Mouse (Mus musculus) midbrain, postnatal 0 days (tissue): ENCODE results near the gene Poldip3. TPM values are rescaled to one million over a fixed set of nuclear protein-coding genes. Genes with fewer than 3 reads are reported as not detected.

ENCODE experiments used
- ATAC-seq: fragments of 200-750 bp; cut with Nextera tagmentation; 2 replicates; pipeline ENCODE4 v1.8.0; 2017; ENCODE audit warnings: moderate number of reproducible peaks, mild to moderate bottlenecking, moderate TSS enrichment, moderate library complexity; ENCODE audit not compliant: low FRiP score
- DNase-seq: peaks from one replicate; pipeline ENCODE4 v3.0.0-alpha.2; 2015; ENCODE audit warnings: low spot score
- H3K27ac ChIP-seq: fragments of 300-500 bp; sonication (generic); 2 replicates; pipeline ENCODE4 v1.5.1; 2014; ENCODE audit warnings: low read depth, mild to moderate bottlenecking, low read length, mixed read lengths
- H3K27me3 ChIP-seq: fragments of 300-500 bp; sonication (generic); 2 replicates; pipeline ENCODE4 v1.6.1; 2014; ENCODE audit warnings: low read length, control low read depth, mixed read lengths; ENCODE audit not compliant: insufficient read depth
- H3K36me3 ChIP-seq: fragments of 300-500 bp; sonication (generic); 2 replicates; pipeline ENCODE4 v1.6.1; 2014; ENCODE audit warnings: low read length, control low read depth, mixed read lengths; ENCODE audit not compliant: insufficient read depth
- H3K4me1 ChIP-seq: fragments of 300-500 bp; sonication (generic); 2 replicates; pipeline ENCODE4 v1.6.1; 2014; ENCODE audit warnings: mild to moderate bottlenecking, control low read depth, antibody characterized with exemption, low read length, mixed read lengths; ENCODE audit not compliant: insufficient read depth
- H3K4me2 ChIP-seq: fragments of 300-500 bp; sonication (generic); 2 replicates; pipeline ENCODE4 v1.6.1; 2014; ENCODE audit warnings: low read depth, mild to moderate bottlenecking, low read length, mixed read lengths; ENCODE audit not compliant: poor library complexity, severe bottlenecking
- H3K4me3 ChIP-seq: fragments of 300-500 bp; sonication (generic); 2 replicates; pipeline ENCODE4 v1.5.1; 2014; ENCODE audit warnings: low read depth, mild to moderate bottlenecking, low read length, moderate library complexity
- H3K9ac ChIP-seq: fragments of 300-500 bp; sonication (generic); replicated peaks from 2 replicates; pipeline ENCODE4 v1.6.1; 2014; ENCODE audit warnings: mild to moderate bottlenecking, low read length, moderate library complexity, mixed read lengths; ENCODE audit not compliant: poor library complexity, severe bottlenecking
- H3K9me3 ChIP-seq: fragments of 300-500 bp; sonication (generic); 2 replicates; pipeline ENCODE4 v1.6.1; 2016; ENCODE audit warnings: low read length, control low read depth
- CTCF ChIP-seq: IDR thresholded peaks from 2 replicates; pipeline ENCODE4 v1.5.1; 2016; ENCODE audit warnings: antibody characterized with exemption, mild to moderate bottlenecking
- WGBS: fragments of 180-500 bp; shearing (Covaris S2); extraction: QIAGEN DNeasy Blood & Tissue Kit; methylation state at CpG from one replicate; pipeline ENCODE4 v1.1.7; 2014; 5-methylcytosine and 5-hydroxymethylcytosine counted together
- polyA plus RNA-seq: library from polyadenylated mRNA; unstranded; fragments of >200 nt; fragmentation: Nextera tagmentation; extraction: Ambion mirVana; gene quantifications from 2 replicates; pipeline ENCODE4 v1.2.1, GENCODE M21; 2015
- total RNA-seq: library from RNA; depleted of rRNA; stranded (reverse); fragments of >200 nt; gene quantifications from 2 replicates; pipeline ENCODE4 v1.2.3, GENCODE M21; 2014

Poldip3 gene
- total and polyA plus RNA-seq, 2 experiments from 2014 or later = 93.3 to 110 TPM

GRCm38 (mm10) chr15:83155672-83156419, 6.7 kb upstream of the Poldip3 start:
- no peak for DNase-seq
- Histone ChIP-seq H3K27me3 (no peaks in the 10 kb centered on the region), H3K9ac (0 out of 2 replicates have a peak overlapping the region, but pooled peaks have one; percentile 19), H3K4me3 (no peak overlapping the region), H3K4me1 (no peaks in the 10 kb centered on the region), H3K36me3 (peaks cover 55% of the 10 kb centered on the region), H3K27ac (no peak overlapping the region), H3K4me2 (no peak overlapping the region), H3K9me3 (no peaks in the 10 kb centered on the region)
- ATAC-seq = no peak
- no peak for TF ChIP-seq CTCF
- 83% methylated on average over 6 of the region's 6 CpGs for WGBS

GRCm38 (mm10) chr15:83154309-83154708, 5.1 kb upstream of the Poldip3 start:
- DNase-seq (no peak), ATAC-seq (no peak)
- Histone ChIP-seq H3K4me3 (no peak overlapping the region), H3K27ac (no peak overlapping the region), H3K36me3 (peaks cover 43% of the 10 kb centered on the region), H3K9me3 (no peaks in the 10 kb centered on the region), H3K9ac (no peak overlapping the region), H3K4me2 (no peak overlapping the region), H3K4me1 (no peaks in the 10 kb centered on the region), H3K27me3 (no peaks in the 10 kb centered on the region)
- TF ChIP-seq CTCF = no peak
- WGBS = 93% methylated on average over 6 of the region's 7 CpGs

DNA sequence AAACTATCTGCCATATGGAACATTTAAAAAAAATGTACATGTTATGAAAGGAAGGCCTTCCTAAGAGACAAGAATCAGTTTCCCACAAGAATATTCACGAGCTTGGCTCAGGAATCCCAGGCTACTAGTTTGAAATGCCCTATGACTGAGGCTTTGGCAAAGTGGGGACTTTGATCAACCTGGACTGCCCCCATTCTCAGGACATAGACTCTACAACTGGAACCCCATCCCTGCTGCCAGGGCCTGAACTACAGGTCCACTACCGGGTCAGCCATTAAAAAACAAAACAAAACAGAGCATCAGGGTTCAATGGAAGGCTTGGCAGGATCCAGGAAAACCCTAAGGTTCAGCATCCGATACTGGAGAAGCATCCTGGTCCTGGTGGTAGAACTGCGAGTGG, 1.5 kb upstream of the Poldip3 start:
- no peak for TF ChIP-seq CTCF
- no peaks in the 10 kb centered on the region for H3K9me3 ChIP-seq
- 0 out of 2 replicates have a peak, but pooled peaks cover 4% of the 10 kb centered on the region for H3K4me1 ChIP-seq
- H3K27ac ChIP-seq = no peak overlapping the region
- no peaks in the 10 kb centered on the region for H3K27me3 ChIP-seq
- DNase-seq (no peak), ATAC-seq (no peak)
- WGBS = 89% methylated on average over 4 of the region's 4 CpGs
- peaks cover 22% of the 10 kb centered on the region for H3K36me3 ChIP-seq
- H3K4me3 ChIP-seq = no peak overlapping the region
- no peak overlapping the region for H3K9ac ChIP-seq
- H3K4me2 ChIP-seq = no peak overlapping the region

- ATAC-seq = no peak
- peak overlapping the region; percentile 99 for H3K27ac ChIP-seq
- H3K27me3 ChIP-seq = no peaks in the 10 kb centered on the region
- H3K4me3 ChIP-seq = peak overlapping the region; percentile 91
- no peak for TF ChIP-seq CTCF
- WGBS = 18% methylated on average over 3 of the region's 3 CpGs
- peak; percentile 36 for DNase-seq
- H3K4me2 ChIP-seq = peak overlapping the region; percentile 43
- 0 out of 2 replicates have a peak, but pooled peaks cover 4% of the 10 kb centered on the region for H3K4me1 ChIP-seq
- peaks cover 19% of the 10 kb centered on the region for H3K36me3 ChIP-seq
- H3K9ac ChIP-seq = peak overlapping the region; percentile 56
- H3K9me3 ChIP-seq = no peaks in the 10 kb centered on the region
These were observed 874 bp upstream of the Poldip3 start for GRCm38 (mm10) chr15:83150073-83150442.

DNA sequence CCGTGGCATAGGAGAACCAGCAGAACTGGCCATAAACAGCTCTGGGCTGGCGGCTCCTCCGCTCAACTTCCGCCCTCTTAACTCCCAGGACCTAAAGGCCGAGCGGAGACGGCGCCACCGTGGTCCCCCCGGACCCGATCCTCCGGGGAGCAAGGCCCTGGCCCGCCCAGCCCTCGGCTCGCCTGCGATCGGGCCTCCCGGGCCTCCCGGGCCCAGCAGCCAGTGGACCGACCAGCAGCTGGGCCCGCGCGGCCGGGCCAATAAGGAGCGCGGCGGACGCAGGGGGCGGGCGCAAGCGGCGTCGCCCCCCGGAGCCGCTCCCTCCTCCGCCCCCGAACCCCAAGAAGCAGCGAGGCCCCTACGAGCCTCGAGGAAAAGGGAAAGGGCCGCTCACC, 386 bp downstream of the Poldip3 start:
- Histone ChIP-seq H3K27me3 (no peaks in the 10 kb centered on the region), H3K4me3 (peak overlapping the region; percentile 91), H3K27ac (peak overlapping the region; percentile 99), H3K9me3 (no peaks in the 10 kb centered on the region), H3K4me2 (peak overlapping the region; percentile 80), H3K36me3 (peaks cover 14% of the 10 kb centered on the region), H3K4me1 (0 out of 2 replicates have a peak, but pooled peaks cover 4% of the 10 kb centered on the region), H3K9ac (peak overlapping the region; percentile 93)
- peak; percentile 76 for DNase-seq
- TF ChIP-seq CTCF = no peak
- ATAC-seq = peak; percentile 81
- WGBS = under 1% methylated on average over 38 of the region's 41 CpGs

- Histone ChIP-seq H3K4me1 (0 out of 2 replicates have a peak, but pooled peaks cover 4% of the 10 kb centered on the region), H3K36me3 (peaks cover 10% of the 10 kb centered on the region), H3K27me3 (no peaks in the 10 kb centered on the region), H3K4me2 (peak overlapping the region; percentile 80), H3K4me3 (peak overlapping the region; percentile 91), H3K9ac (peak overlapping the region; percentile 93), H3K27ac (peak overlapping the region; percentile 99), H3K9me3 (no peaks in the 10 kb centered on the region)
- DNase-seq (peak; percentile 8), ATAC-seq (no peak)
- TF ChIP-seq CTCF = no peak
- 3% methylated on average over 21 of the region's 21 CpGs for WGBS
These were observed 789 bp downstream of the Poldip3 start for GRCm38 (mm10) chr15:83148395-83148794.
